Mouse (Mus musculus): ENCODE measurements around the gene Gm12569. TPM values are rescaled to one million over a fixed set of nuclear protein-coding genes. Genes with fewer than 3 reads are reported as not detected.

The Gm12569 gene
- polyA plus RNA-seq (2012; rRNA removed; ENCODE audit: low replicate concordance), result not detected in 2 replicates

DNA sequence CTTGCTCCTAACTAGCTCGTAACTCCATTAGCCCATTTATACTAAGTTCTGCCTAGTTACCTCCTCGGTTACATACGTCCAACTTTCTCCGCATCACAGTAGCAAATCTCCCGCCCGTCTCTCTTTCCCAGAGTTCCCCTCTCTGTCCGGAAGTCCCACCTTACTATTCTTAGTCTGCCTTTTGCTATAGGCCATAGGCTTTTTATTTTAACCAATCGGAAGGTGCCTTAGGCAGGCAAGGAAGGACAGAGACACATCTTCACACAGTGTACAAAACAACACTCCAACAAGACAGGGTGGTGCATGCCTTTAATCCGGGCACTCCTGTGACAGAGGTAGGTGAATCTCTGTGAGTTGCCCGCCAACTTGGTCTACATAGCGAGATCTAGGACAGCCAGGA lies at the start of gene Gm12569:
Gene Gm12569 (plus strand): TSS at position 166 of the 400 bp plus-strand sequence.

GRCm38 (mm10) chr11:51261680-51262219 lies 41.5 kb downstream of the Gm12569 start, which contains the start of gene Clk4:
Gene Clk4 (plus strand): TSS chr11:51261730.

GRCm38 (mm10) chr11:51262342-51263285 lies 42.3 kb downstream of the Gm12569 start, which contains the start of gene BC049762:
Gene BC049762 (minus strand): TSS chr11:51263046.

Other genes starting within 250 kb of the Gm12569 start
- gene Olfr1377, start 238.5 kb upstream of the Gm12569 start, polyA plus RNA-seq (2012; rRNA removed; ENCODE audit: low replicate concordance), result not detected in 2 replicates
- gene Olfr51, start 216.9 kb upstream of the Gm12569 start, polyA plus RNA-seq (2012; rRNA removed; ENCODE audit: low replicate concordance), result not detected in 2 replicates
- gene Olfr54, start 206.2 kb upstream of the Gm12569 start, polyA plus RNA-seq (2012; rRNA removed; ENCODE audit: low replicate concordance), result not detected in 2 replicates
- gene Olfr1375, start 172.4 kb upstream of the Gm12569 start, polyA plus RNA-seq (2012; rRNA removed; ENCODE audit: low replicate concordance), result not detected in 2 replicates
- 1.1 and 1.5 TPM in 2 replicates for gene Zfp354a, start 161.2 kb upstream of the Gm12569 start, polyA plus RNA-seq (2012; rRNA removed; ENCODE audit: low replicate concordance)
- 18.9 and 43.0 TPM in 2 replicates for gene Clk4, start 41.3 kb downstream of the Gm12569 start, polyA plus RNA-seq (2012; rRNA removed; ENCODE audit: low replicate concordance)
- gene BC049762, start 42.6 kb downstream of the Gm12569 start, polyA plus RNA-seq (2012; rRNA removed; ENCODE audit: low replicate concordance), result 0.59 and 0.95 TPM in 2 replicates
- 1.5 and 2.8 TPM in 2 replicates for gene Col23a1, start 69.4 kb downstream of the Gm12569 start, polyA plus RNA-seq (2012; rRNA removed; ENCODE audit: low replicate concordance)

Measured in mammary gland, adult 2 months (tissue).